Comparison of ENCODE assay signal across 8 mouse cellular contexts in the genomic region with DNA sequence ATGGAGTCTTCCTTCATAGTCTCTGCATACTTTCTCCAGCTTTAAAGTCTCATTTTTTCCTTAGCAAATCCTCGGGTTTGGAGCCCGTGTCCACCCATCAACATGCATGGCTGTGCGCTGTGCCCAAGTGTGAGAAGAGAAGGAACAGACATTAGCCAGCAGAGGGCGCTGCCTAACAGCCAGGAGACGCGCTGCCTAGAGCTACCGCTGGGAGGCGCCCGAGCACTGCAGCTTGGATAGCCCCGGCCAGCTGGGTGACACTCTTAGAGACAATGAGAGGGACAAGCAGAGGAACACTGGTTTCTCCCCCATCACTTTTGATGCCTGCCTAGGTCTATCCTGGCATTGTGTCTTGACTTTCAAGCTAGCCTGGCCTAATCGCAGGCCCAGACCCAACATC. TPM values are rescaled to one million over a fixed set of nuclear protein-coding genes. Genes with fewer than 3 reads are reported as not detected.
DNase-seq lines count a peak whose midpoint lies in the region; ATAC-seq and TF ChIP-seq lines count a peak whose summit lies in the region.

No protein-coding gene starts in this region.

- TF ChIP-seq CTCF in cortical plate, adult 2 months (IDR thresholded peaks at IDR 0.05; ENCODE audit: extremely low read depth, insufficient read depth, low read length): peak; percentile 100

- no peak overlapping the region for H3K4me3 ChIP-seq in cortical plate, adult 2 months (ENCODE audit: insufficient read depth, low read length)

- no peak for TF ChIP-seq POLR2A in cortical plate, adult 2 months (IDR thresholded peaks at IDR 0.05; ENCODE audit: extremely low read depth, insufficient read depth, low read length)

- no peaks in the 10 kb centered on the region for H3K4me1 ChIP-seq in cortical plate, adult 2 months (ENCODE audit: control insufficient read depth, insufficient read depth, low read length)

- ATAC-seq in inflammation-experienced regulatory T-cells, adult 6 months: peak; percentile 85
- ATAC-seq in megakaryocyte progenitor cell, adult 5-6 weeks (replicated peaks; ENCODE audit: poor library complexity): peak; percentile 100

- DNase-seq in ZHBTc4 (ENCODE audit: low read depth, low spot score): peak; percentile 92
- peak; percentile 87 for DNase-seq in gastrocnemius, postnatal 14 days
- peak; percentile 33 to 92 for DNase-seq in left cerebral cortex, adult 9 months (ENCODE audit: low spot score in 2 of 2)
- DNase-seq in right cerebral cortex, postnatal 10 days (ENCODE audit: low spot score in 2 of 2): peak; percentile 85 to 91
- DNase-seq in urinary bladder, postnatal 14 days (ENCODE audit: low spot score): peak; percentile 88

- intact Hi-C loops in gastrocnemius, postnatal 14 days (cut with DNase I; ENCODE audit: low total_unique reads): loop anchor here (2.0 to 5.0 kb wide), 2 partner anchors 226 to 254 kb away; no protein-coding TSS in a partner anchor

- no peak overlapping the region for H3K27ac ChIP-seq in cortical plate, adult 2 months (ENCODE audit: insufficient read depth, low read length)

RNA-seq across cellular contexts. Expression of a gene that starts 46.0 kb away (rescaled TPM):
- polyA plus RNA-seq in cortical plate, adult 2 months (2012; rRNA removed): 12.6 and 12.7 TPM in 2 replicates
- 10 to 100 TPM; 24.6 to 26.8 TPM for total RNA-seq in gastrocnemius, postnatal 14 days (2021)
- polyA plus RNA-seq in inflammation-experienced regulatory T-cells, adult 6 months (2017; shearing (Covaris generic)): 100 to 1,000 TPM; 309 to 585 (median 335) TPM
- 243 and 247 TPM in 2 replicates for total RNA-seq in megakaryocyte progenitor cell, adult 5-6 weeks (2015)
- 206 and 228 TPM in 2 replicates for total RNA-seq in megakaryocyte progenitor cell, adult 5-6 weeks (2017)

Comparison
In these comparisons a context has a peak if more than half of its experiments do, and no peak if none do; other contexts are left out.
1. RNA of a gene that starts 46.0 kb away (total RNA-seq): 206 to 247 TPM in megakaryocyte progenitor cell, adult 5-6 weeks; 24.6 to 26.8 TPM in gastrocnemius, postnatal 14 days; every median in the first group is over 4 times any median in the second.
2. Peak in every context shown above with its lines, with median percentiles within 50 percentile points of each other: DNase-seq.